Mouse (Mus musculus): ENCODE data around the gene P2ry10b.

Gene P2ry10b

DNA sequence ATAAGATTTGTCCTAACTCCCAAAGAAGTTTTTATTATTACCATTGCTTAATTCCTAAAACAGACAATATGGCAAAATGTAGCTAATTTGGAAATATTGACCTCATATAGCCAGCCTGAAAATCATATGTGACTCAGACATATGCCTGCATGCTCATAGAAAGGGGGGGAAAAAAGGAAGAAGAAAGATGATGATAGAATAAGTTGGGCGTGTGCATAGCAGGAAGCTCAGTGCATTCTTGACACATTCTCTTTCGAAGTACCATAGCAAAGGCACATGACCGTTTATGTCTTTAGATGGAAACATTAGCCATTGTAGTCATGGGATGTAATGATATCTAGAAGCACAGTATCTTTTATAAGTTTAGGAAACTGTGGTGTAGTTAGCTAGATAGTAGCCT is at the start of gene P2ry10b:
Gene P2ry10b (plus strand): TSS at position 247 of the 400 bp plus-strand sequence.
- DNase-seq (ENCODE audit: low spot score), result no peak

DNA sequence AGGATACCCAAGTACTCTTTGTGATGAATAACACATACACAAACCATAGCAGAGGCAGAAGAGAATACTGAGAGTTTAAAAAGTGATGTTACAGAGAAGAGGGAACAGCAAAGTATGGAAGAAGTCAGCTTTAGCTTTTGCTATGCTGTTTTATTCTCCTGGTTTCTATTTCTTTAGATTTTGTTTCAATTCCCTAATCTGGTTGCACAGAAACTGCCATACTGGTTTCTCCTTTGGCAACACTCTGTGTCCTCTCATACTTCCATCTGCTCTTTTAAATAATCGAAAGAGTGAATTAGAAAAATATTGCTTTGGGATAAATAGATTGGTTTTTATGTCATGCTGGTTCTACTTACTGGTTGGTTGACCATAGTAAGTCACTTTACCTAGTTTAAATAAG is 32.4 kb upstream of the P2ry10b start:
- DNase-seq (ENCODE audit: low spot score), result no peak

DNA sequence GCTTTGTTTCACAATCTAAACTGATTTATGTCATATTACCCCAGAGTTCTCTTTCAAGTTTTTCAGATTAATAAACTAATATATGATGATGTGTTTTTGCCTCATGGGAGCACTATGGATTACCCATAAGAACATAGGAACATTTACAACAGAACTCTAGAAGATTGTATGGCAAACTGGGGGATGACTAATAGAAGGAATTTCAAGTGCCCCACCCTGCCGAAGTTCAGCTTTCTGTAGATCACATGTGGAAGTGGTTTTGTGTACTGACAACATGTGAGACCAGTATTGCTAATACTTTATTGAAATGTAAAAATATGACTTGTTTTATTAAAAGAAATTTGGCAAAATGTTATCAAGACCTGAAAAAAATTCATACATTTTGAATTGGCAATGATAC is 31.7 kb upstream of the P2ry10b start:
- DNase-seq (ENCODE audit: low spot score), result no peak

DNA sequence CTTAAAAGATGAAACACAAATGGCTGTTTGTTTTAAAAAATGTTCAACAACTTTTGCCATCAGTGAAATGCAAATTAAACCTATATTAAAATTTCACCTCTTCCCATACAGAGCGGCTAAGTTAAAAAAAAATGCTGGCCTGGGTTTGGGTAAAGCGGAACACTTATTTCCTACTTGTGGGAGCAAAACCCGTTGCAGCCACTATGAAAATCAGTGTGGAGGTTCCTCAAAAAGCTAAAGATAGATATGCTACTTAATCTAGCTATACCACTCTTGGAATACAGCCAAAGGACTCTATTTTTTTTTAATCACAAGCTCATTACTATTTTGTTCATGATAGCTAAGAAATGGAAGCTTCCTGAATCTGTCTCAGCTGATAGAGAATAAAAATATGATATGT is 5.5 kb upstream of the P2ry10b start:
- DNase-seq (ENCODE audit: low spot score), result no peak

DNA sequence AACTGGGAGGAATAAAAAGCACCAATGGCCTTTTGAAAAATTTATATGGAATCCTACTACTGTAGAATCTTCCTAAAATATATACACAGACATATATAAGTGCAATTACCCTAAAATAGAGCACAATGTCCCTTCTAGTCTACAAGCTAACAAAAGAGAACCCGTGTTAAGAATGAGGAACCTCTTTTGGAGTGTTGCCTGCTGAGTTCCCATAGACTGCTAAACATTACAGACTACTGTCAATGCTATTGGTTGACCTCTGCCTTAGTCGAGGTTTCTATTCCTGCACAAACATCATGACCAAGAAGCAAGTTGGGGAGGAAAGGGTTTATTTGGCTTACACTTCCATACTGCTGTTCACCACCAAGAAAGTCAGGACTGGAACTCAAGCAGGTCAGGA is 4.8 kb upstream of the P2ry10b start:
- DNase-seq (ENCODE audit: low spot score), result no peak

DNA sequence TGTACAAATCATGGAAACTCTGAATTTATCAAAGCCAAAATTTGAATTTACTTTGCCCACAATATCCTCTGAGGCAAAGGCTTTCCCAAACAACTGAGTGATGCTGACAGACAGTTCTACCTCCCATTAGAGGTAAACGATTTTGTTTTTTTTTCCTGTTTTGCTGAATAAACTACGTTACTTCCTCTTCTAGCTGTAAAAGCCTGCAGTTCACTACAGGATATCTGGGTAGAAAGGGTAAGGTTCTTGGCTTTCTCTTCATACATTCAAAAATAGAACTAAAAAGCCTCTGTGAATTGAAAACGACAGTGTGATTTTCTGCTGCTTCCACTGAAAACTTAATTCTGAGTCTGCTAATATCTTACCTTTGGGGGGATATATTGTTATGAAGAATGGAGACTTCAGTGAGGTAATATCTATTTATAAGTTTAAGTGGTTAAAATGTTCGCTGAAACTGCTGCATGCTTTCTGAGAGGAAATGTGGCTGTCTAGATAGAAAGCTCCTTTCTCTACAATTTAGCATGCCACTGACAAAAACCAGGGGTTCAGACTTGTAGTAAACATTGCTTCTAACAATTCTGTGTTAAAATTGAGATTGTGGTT is 765 bp downstream of the P2ry10b start:
- no peak for DNase-seq (ENCODE audit: low spot score)

DNA sequence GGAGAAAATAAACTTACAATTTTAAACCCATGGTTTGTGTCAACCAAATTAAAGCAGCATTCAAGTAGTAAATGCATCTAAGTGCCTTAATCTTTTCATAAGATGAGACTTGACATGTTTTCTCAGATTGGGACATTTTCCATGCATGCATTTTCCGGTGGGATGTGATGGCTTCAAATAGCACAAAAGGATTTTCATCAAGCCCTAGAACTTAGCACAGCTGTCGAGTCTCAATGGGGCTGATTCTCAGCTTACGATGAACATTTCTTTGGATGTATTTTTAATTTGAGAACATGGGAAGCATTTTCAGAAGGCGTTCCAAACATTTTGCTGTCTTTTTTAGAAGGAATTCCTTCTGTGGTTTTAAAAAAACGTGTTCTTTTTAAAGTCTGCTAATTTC is 1.3 kb downstream of the P2ry10b start:
- no peak for DNase-seq (ENCODE audit: low spot score)

DNA sequence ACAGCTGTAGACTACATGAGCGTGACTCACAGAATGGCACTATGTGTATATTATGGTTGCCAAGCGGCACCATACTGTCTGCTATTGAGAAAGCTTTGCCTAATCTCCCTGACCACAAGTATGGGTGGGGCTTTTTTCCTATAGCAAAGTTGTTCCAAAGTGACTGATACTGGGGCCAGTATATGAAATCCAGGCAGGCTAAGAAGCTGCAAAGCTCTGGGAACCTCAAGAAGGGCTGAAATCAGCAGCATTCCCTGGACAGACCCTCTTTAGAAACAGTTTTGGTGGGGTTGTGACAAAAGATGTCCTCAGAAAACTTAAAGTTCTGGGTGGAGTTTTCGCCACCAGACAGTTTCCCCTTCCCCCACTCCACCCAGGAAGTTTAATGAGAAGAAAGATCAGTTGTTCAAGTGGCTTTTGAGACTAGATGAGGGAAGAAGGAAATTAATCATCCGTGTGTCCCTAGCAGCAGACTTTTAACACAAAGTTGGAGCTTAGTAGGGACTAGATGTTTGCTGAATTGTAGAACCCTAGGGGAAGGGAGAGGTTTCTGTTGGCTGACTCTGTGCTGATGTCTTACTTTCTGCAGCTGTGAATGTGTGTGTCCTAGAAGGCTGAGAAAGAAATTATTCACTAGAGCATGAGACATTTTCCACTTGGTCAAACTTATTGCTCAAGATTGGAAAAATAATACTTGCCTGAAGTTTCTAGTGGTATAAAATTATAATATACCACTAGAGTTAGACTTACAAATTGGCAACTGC is 2.2 kb downstream of the P2ry10b start:
- peak; percentile 23 for DNase-seq (ENCODE audit: low spot score)

DNA sequence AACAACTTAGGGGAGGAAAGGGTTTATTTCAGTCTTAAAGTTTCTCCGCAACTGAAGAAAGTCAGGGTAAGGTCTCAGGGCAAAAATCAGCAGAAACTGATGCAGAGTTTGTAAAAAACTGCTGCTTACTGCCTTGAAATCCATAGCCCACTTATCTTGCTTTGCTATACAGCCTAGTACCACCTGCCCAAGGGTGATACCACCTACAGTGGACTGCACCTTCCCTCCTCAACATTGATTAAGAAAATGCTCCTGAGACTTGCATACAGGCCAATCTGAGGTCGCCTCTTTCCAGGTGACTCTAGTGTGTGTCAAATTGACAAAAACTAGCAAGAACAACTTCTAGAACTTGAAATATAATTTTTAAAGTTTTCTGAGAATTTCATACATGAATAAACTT is 7.3 kb downstream of the P2ry10b start:
- no peak for DNase-seq (ENCODE audit: low spot score)

DNA sequence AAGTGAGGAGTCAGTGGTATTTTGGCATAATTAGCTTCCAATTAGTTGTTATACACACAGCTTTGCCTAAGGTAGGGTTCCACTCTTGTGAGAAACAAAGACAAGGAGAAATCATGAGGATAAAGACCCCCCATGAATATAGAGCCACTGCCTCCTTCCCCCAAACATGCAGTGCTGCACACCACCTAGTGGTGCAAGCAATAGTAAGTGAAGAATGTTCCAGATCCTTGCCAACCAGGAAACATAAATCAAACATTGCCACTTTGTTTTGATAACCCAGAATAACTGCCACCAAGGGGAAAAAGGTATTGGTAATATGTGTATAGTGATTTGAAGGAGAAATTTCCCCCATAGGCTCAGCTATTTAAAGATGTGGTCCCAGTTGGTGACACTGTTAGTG is 11.8 kb downstream of the P2ry10b start:
- DNase-seq (ENCODE audit: low spot score), result no peak

DNA sequence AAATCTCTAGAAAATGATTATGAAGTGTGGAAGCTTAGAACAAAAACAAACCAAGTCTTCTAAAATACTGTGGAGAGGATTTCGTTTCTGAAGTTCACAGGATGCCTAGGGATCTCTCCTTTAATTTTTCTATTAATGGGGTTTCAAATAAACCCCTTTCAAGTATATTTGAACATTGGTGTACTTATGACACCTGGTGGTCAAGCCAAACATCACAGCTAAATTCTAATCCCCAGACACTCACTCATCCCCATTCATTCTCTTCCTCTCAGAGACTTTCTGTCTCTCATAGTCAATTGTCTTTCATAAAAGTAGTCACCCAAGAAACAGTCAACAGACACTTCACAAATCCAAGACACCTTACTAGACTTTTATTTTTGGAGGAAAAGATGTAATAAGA is 19.6 kb downstream of the P2ry10b start:
- DNase-seq (ENCODE audit: low spot score), result peak; percentile 63

DNA sequence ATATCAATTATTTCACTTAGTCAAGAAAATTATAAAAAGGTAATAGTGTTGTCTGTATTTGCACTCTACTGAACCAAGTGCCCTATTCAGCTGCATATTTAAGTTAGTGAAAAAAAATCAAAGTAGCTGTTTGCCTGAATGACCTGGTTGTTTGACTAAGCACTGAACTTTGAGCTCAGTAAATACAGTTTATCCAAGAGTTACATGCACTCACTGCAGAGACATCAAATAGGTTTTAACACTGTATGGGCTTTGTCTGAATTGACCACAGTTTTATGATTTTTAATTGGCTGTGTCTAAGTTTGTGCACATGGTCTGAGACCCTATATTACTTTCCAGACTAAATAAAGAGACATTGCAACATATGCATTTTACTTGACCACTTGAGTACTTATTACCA is 20.4 kb downstream of the P2ry10b start:
- no peak for DNase-seq (ENCODE audit: low spot score)

DNA sequence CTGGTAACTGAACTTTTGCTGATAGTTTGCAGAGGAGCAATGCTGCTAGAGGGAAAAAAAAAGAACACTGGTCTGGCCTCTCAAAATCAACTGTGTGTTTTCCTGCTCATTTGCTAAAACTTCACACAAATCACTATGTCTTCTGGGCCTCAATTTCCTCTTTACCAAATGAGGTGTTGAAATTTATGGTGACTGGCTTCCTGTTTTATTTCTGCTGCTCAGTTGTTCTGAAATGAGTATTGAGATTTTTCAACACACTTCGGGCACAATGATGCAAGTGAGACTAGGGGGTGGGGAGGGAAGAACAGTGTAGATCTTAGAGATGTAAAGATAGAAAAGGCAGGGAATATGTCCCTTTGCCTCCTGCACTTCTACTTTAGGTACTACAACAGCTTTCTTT is 30.0 kb downstream of the P2ry10b start:
- DNase-seq (ENCODE audit: low spot score), result no peak

DNA sequence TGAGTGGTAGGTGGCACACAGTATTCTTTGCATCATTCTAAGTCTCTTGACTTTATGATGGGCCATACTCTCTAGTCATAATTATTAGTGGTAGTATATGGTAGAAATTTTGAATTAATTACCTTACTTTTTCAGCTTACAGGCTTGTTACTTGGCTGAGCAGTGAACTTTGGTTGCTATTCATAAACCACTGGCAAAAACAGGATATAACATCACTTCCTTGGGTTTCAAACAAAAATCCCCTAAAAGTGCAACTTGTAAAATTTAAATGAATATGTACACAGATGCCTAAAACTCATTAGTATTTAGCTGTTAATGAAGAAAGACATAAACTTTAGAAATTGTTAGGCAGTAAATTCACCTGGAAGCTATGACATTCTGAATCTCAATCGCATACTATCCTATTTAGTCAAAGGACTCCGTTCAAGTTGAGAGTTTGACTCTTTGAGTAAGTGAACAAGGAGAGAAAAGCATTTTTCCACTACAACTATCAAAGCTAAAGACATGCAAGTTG is 68.9 kb downstream of the P2ry10b start:
- DNase-seq (ENCODE audit: low spot score), result no peak
